ENCODE assay signal across 30 mouse cellular contexts in the genomic region with DNA sequence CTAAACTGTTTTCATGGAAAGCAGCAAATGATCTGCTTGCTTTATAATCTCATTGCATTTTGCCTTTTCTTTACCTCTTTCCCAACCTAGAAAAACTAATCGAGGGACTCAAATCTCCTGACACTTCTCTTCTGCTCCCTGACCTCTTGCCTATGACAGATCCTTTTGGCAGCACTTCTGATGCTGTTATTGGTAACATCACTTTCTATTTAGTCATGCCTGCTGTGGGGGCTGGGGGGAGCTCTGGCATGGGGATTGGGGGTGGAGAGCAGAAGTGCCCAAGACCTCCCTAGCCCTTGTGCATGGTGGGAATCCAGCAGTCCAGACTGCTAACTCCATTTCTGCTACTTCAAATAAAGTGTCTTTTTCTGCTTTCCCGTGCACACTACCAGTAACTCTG. TPM values are rescaled to one million over a fixed set of nuclear protein-coding genes. Genes with fewer than 3 reads are reported as not detected.
DNase-seq lines count a peak whose midpoint lies in the region; ATAC-seq and TF ChIP-seq lines count a peak whose summit lies in the region.
"Had no signal": no experiment of that assay in that cellular context is flagged by ENCODE, and none has a peak within 500 bp of the region (broad histone marks: within the 10 kb centered on the region; RNA-seq: fewer than 3 reads in every experiment).

No protein-coding gene starts in this region.

- peaks cover 6% of the 10 kb centered on the region; the same call in 1 of the 2 replicates for H3K36me3 ChIP-seq in lung, postnatal 0 days (ENCODE audit: insufficient read depth, low read length)
- H3K36me3 ChIP-seq in midbrain, embryonic 11.5 days (ENCODE audit: control insufficient read depth, insufficient read depth, low read length): no peaks in the 10 kb centered on the region
- peaks cover 13% of the 10 kb centered on the region for H3K36me3 ChIP-seq in midbrain, embryonic 16.5 days (ENCODE audit: control insufficient read depth, insufficient read depth, low read length)
- H3K36me3 ChIP-seq: intestine, embryonic 15.5 days had no signal

- TF ChIP-seq CTCF in lung, postnatal 0 days (IDR thresholded peaks at IDR 0.05): no peak

- no peaks in the 10 kb centered on the region for H3K27me3 ChIP-seq in lung, postnatal 0 days (replicated peaks; ENCODE audit: insufficient read depth, low read length)
- H3K27me3 ChIP-seq in midbrain, embryonic 11.5 days (ENCODE audit: control insufficient read depth, insufficient read depth, low read length): no peaks in the 10 kb centered on the region
- H3K27me3 ChIP-seq in midbrain, embryonic 16.5 days (ENCODE audit: control insufficient read depth, insufficient read depth, low read depth, low read length): no peaks in the 10 kb centered on the region
- H3K27me3 ChIP-seq: CH12.LX; forebrain, embryonic 13.5 days; heart, embryonic 12.5 days; heart, embryonic 15.5 days; hindbrain, embryonic 13.5 days; intestine, embryonic 15.5 days had no signal

- H3K4me1 ChIP-seq in lung, postnatal 0 days (ENCODE audit: insufficient read depth, low read depth, low read length): no peaks in the 10 kb centered on the region
- no peaks in the 10 kb centered on the region for H3K4me1 ChIP-seq in midbrain, embryonic 11.5 days (ENCODE audit: control insufficient read depth, insufficient read depth, low read length)
- no peaks in the 10 kb centered on the region for H3K4me1 ChIP-seq in midbrain, embryonic 16.5 days (ENCODE audit: control insufficient read depth, insufficient read depth, low read length)
- H3K4me1 ChIP-seq: forebrain, embryonic 10.5 days; forebrain, embryonic 13.5 days; heart, embryonic 15.5 days; hindbrain, embryonic 10.5 days; hindbrain, embryonic 13.5 days; intestine, embryonic 15.5 days had no signal

- 82% methylated on average over 2 of the region's 2 CpGs for WGBS in lung, postnatal 0 days
- WGBS in midbrain, embryonic 11.5 days: 92% methylated on average over 2 of the region's 2 CpGs
- 91% methylated on average over 2 of the region's 2 CpGs for WGBS in midbrain, embryonic 16.5 days

- no peak overlapping the region for H3K4me3 ChIP-seq in lung, postnatal 0 days (ENCODE audit: low read depth, low read length)
- no peak overlapping the region for H3K4me3 ChIP-seq in midbrain, embryonic 11.5 days (ENCODE audit: low read depth, low read length)
- H3K4me3 ChIP-seq in midbrain, embryonic 16.5 days (ENCODE audit: low read depth, low read length): no peak overlapping the region
- H3K4me3 ChIP-seq: forebrain, embryonic 10.5 days; forebrain, embryonic 13.5 days; gastrocnemius, adult 2 months; heart, embryonic 12.5 days; heart, embryonic 15.5 days; hindbrain, embryonic 10.5 days; hindbrain, embryonic 13.5 days; intestine, embryonic 15.5 days had no signal

- DNase-seq in adrenal gland, adult 2 months: peak; percentile 64
- no peak for DNase-seq in adrenal gland, adult 8-10 months
- peak; percentile 18 for DNase-seq in lung, postnatal 0 days (ENCODE audit: low spot score)
- no peak for DNase-seq in lung, postnatal 4 days
- DNase-seq in midbrain, embryonic 11.5 days (ENCODE audit: low spot score, missing footprints): peak; percentile 12
- DNase-seq in adrenal gland, postnatal 36 days: peak; percentile 31 to 56
- DNase-seq: B cell, adult 2 months; cerebellum, adult 11 months; cerebellum, adult 2 months; cerebellum, adult 9-11 months; cerebellum, postnatal 25 days; gastrocnemius, adult 2 months; gastrocnemius, postnatal 25 days; heart, adult 18-20 months; heart, postnatal 10 days; heart, postnatal 36 days; kidney, adult 11 months had no signal

- no peak for TF ChIP-seq EP300 in lung, postnatal 0 days (IDR thresholded peaks at IDR 0.05)

- H3K9me3 ChIP-seq in lung, postnatal 0 days (ENCODE audit: low read length): no peaks in the 10 kb centered on the region
- no peaks in the 10 kb centered on the region for H3K9me3 ChIP-seq in midbrain, embryonic 11.5 days (ENCODE audit: control insufficient read depth, low read length)
- no peaks in the 10 kb centered on the region for H3K9me3 ChIP-seq in midbrain, embryonic 16.5 days (replicated peaks; ENCODE audit: control insufficient read depth, low read length, poor library complexity, severe bottlenecking)
- H3K9me3 ChIP-seq: forebrain, embryonic 10.5 days; forebrain, embryonic 13.5 days; G1E; heart, embryonic 12.5 days; heart, embryonic 15.5 days; hindbrain, embryonic 10.5 days; hindbrain, embryonic 13.5 days; intestine, embryonic 15.5 days had no signal

- no peak overlapping the region for H3K4me2 ChIP-seq in lung, postnatal 0 days (replicated peaks; ENCODE audit: low read depth, low read length)
- H3K4me2 ChIP-seq in midbrain, embryonic 11.5 days: no peak overlapping the region
- no peak overlapping the region for H3K4me2 ChIP-seq in midbrain, embryonic 16.5 days (ENCODE audit: low read length)
- H3K4me2 ChIP-seq: forebrain, embryonic 13.5 days; heart, embryonic 12.5 days; heart, embryonic 15.5 days; hindbrain, embryonic 13.5 days; intestine, embryonic 15.5 days had no signal

- no peak overlapping the region for H3K27ac ChIP-seq in lung, postnatal 0 days (ENCODE audit: low read length)
- H3K27ac ChIP-seq in midbrain, embryonic 11.5 days (ENCODE audit: low read depth, low read length): no peak overlapping the region
- no peak overlapping the region for H3K27ac ChIP-seq in midbrain, embryonic 16.5 days (ENCODE audit: low read length)
- H3K27ac ChIP-seq: forebrain, embryonic 10.5 days; forebrain, embryonic 13.5 days; gastrocnemius, adult 2 months; heart, embryonic 15.5 days; hindbrain, embryonic 10.5 days; hindbrain, embryonic 13.5 days; intestine, embryonic 15.5 days had no signal

- ATAC-seq in lung, postnatal 0 days: no peak
- no peak for ATAC-seq in midbrain, embryonic 11.5 days (ENCODE audit: low FRiP score)
- no peak for ATAC-seq in midbrain, embryonic 16.5 days
- no peak for ATAC-seq in frontal cortex, adult (ENCODE audit: low TSS enrichment)
- ATAC-seq: forebrain, embryonic 13.5 days; forebrain, embryonic 16.5 days; hindbrain, embryonic 16.5 days; intestine, embryonic 15.5 days had no signal

- no peak overlapping the region for H3K9ac ChIP-seq in lung, postnatal 0 days (replicated peaks; ENCODE audit: low read depth)
- no peak overlapping the region for H3K9ac ChIP-seq in midbrain, embryonic 11.5 days (ENCODE audit: low read length)
- H3K9ac ChIP-seq in midbrain, embryonic 16.5 days (ENCODE audit: low read depth, low read length): no peak overlapping the region
- H3K9ac ChIP-seq: forebrain, embryonic 13.5 days; heart, embryonic 12.5 days; heart, embryonic 15.5 days; hindbrain, embryonic 13.5 days; intestine, embryonic 15.5 days had no signal

RNA-seq across cellular contexts. Expression of a gene that starts 27.8 kb away (rescaled TPM):
- 10 to 100 TPM; 84.3 to 92.5 TPM for total RNA-seq in adrenal gland, adult 2 months (2021)
- polyA plus RNA-seq in adrenal gland, adult 2 months (2012; rRNA removed): 57.6 and 66.9 TPM in 2 replicates
- total RNA-seq in adrenal gland, adult 8-10 months (2022): 10 to 100 TPM; 75.6 to 95.8 (median 82.6) TPM
- 70.7 and 72.9 TPM in 2 replicates for polyA plus RNA-seq in lung, postnatal 0 days (2015; fragmentation: Nextera tagmentation; extraction: Ambion mirVana)
- polyA plus RNA-seq in midbrain, embryonic 11.5 days (2014; fragmentation: Nextera tagmentation; extraction: Ambion mirVana): 89.9 and 91.8 TPM in 2 replicates
- polyA plus RNA-seq in midbrain, embryonic 16.5 days (2015; fragmentation: Nextera tagmentation; extraction: Ambion mirVana): 140 and 148 TPM in 2 replicates
- total RNA-seq in adrenal gland, postnatal 36 days (2021): 10 to 100 TPM; 71.5 to 80.4 TPM

Comparison
In these comparisons a context has a peak if more than half of its experiments do, and no peak if none do; other contexts are left out.
1. DNase-seq: peak in adrenal gland, adult 2 months (single experiment), lung, postnatal 0 days (single experiment), midbrain, embryonic 11.5 days (single experiment) and adrenal gland, postnatal 36 days (2 of 2); none in adrenal gland, adult 8-10 months (single experiment) and lung, postnatal 4 days (0 of 2).